Mouse (Mus musculus) heart, adult 2 months (tissue): ENCODE measurements around the gene Ccdc12. TPM values are rescaled to one million over a fixed set of nuclear protein-coding genes. Genes with fewer than 3 reads are reported as not detected.

Experiments used
- DNase-seq, 2 experiments: peaks; one replicate each; pipeline ENCODE4 v3.0.0; 2021
- H3K27ac ChIP-seq: fragments of 200-600 bp; 2 replicates; pipeline ENCODE4 v1.8.1; 2022
- H3K27me3 ChIP-seq: fragments of 200-500 bp; 2 replicates; pipeline ENCODE4 v1.6.1; 2012; ENCODE audit warnings: mild to moderate bottlenecking, low read length, inconsistent platforms, mixed read lengths; ENCODE audit not compliant: control insufficient read depth, insufficient read depth
- H3K36me3 ChIP-seq: fragments of 200-500 bp; 2 replicates; pipeline ENCODE4 v1.6.1; 2012; ENCODE audit warnings: low read length, inconsistent platforms; ENCODE audit not compliant: control insufficient read depth, insufficient read depth
- H3K4me1 ChIP-seq: fragments of 200-500 bp; 2 replicates; pipeline ENCODE4 v1.6.1; 2011; ENCODE audit warnings: low read length; ENCODE audit not compliant: control insufficient read depth, insufficient read depth
- H3K4me3 ChIP-seq: fragments of 200-600 bp; 2 replicates; pipeline ENCODE4 v1.8.1; 2022
- H3K79me2 ChIP-seq: fragments of 200-500 bp; replicated peaks from 2 replicates; pipeline ENCODE4 v1.6.1; 2012; ENCODE audit warnings: mild to moderate bottlenecking, inconsistent platforms, low read length, moderate library complexity, mixed read lengths; ENCODE audit not compliant: control insufficient read depth, insufficient read depth
- H3K9ac ChIP-seq: fragments of 200-500 bp; 2 replicates; pipeline ENCODE4 v1.6.1; 2012; ENCODE audit warnings: low read depth, mild to moderate bottlenecking, control low read depth, inconsistent platforms, low read length, mixed read lengths
- CTCF ChIP-seq: fragments of 200-600 bp; IDR thresholded peaks from 2 replicates; pipeline ENCODE4 v1.8.1; 2022; ENCODE audit warnings: antibody characterized with exemption, mild to moderate bottlenecking, moderate library complexity
- EP300 ChIP-seq: fragments of 200-500 bp; IDR thresholded peaks from 2 replicates; pipeline ENCODE4 v1.6.1; 2011; ENCODE audit warnings: low read depth, low read length, control low read depth; ENCODE audit not compliant: insufficient read depth
- POLR2A ChIP-seq: fragments of 200-500 bp; IDR thresholded peaks from 2 replicates; pipeline ENCODE4 v1.6.1; 2011; ENCODE audit warnings: mild to moderate bottlenecking, low read depth, low read length, control low read depth; ENCODE audit not compliant: insufficient read depth
- WGBS: fragments of 180-500 bp; shearing (Covaris S2); methylation state at CpG from one replicate; pipeline ENCODE4 v1.1.7; 2018; 5-methylcytosine and 5-hydroxymethylcytosine counted together
- intact Hi-C: fragments of 180-260 bp; cut with DNase I; formaldehyde crosslinking; loops from one replicate; pipeline ENCODE4 v1.15.1; 2025
- polyA plus RNA-seq: library from polyadenylated mRNA; depleted of rRNA; stranded (reverse); fragments of >200 nt; gene quantifications from 2 replicates; pipeline ENCODE4 v1.2.3, GENCODE M21; 2012
- total RNA-seq, 2 experiments: library from RNA; stranded (reverse); gene quantifications; 2 replicates each; pipeline ENCODE4 v1.2.3; 2021

The Ccdc12 gene
- total and polyA plus RNA-seq, 3 experiments: 54.1 to 94.8 (median 66.1) TPM

- Histone ChIP-seq H3K79me2 (no peaks in the 10 kb centered on the region), H3K9ac (no peak overlapping the region), H3K4me1 (no peaks in the 10 kb centered on the region), H3K4me3 (no peak overlapping the region), H3K27ac (no peak overlapping the region), H3K36me3 (no peaks in the 10 kb centered on the region), H3K27me3 (no peaks in the 10 kb centered on the region)
- 52% methylated on average over 10 of the region's 10 CpGs for WGBS
- intact Hi-C loops: loop anchor here (5.0 kb wide), 1 partner anchor 184 kb away; no protein-coding TSS in a partner anchor
- peak in 1 of 2 experiments; percentile 60 for DNase-seq
- TF ChIP-seq EP300 (no peak), POLR2A (no peak), CTCF (peak; percentile 75)
These were observed 25.1 kb upstream of the Ccdc12 start for GRCm38 (mm10) chr9:110631191-110631590.

DNA sequence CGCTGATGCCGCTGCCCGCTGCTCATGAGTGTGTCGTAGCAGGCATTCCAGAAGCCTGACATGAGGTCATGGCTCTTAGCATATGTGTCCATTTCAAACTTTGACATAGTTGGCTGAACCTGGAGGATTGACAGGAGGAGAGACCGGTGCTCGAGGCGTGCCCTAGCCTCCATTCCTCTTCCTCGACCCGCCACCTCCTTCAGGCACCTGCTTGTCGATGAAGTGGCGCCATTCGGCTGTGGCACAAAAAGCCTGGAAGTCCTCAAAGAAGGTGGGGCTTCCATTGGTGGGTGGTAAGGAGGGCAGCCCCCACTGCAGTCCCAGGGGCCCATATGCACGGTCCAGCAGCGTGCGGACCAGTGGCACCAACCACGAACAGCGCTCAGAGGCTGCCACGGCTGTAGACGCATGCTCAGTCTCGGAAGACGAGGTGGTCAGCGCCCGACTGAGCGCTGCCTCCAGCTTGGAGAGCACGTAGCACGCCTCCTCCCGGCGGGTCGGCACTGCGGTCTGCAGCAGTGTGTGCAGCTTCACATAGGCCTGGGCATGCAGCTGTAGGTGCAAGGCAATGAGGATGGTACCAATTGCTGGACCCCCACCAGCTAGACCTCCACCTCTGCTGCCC is 24.5 kb upstream of the Ccdc12 start:
- Histone ChIP-seq H3K79me2 (no peaks in the 10 kb centered on the region), H3K27me3 (no peaks in the 10 kb centered on the region), H3K36me3 (no peaks in the 10 kb centered on the region), H3K4me3 (no peak overlapping the region), H3K4me1 (no peaks in the 10 kb centered on the region), H3K9ac (no peak overlapping the region), H3K27ac (no peak overlapping the region)
- WGBS: 73% methylated on average over 30 of the region's 30 CpGs
- TF ChIP-seq CTCF (no peak), POLR2A (no peak), EP300 (no peak)
- no peak for DNase-seq
- intact Hi-C loops: loop anchor here (5.0 kb wide), 1 partner anchor 184 kb away; no protein-coding TSS in a partner anchor

DNA sequence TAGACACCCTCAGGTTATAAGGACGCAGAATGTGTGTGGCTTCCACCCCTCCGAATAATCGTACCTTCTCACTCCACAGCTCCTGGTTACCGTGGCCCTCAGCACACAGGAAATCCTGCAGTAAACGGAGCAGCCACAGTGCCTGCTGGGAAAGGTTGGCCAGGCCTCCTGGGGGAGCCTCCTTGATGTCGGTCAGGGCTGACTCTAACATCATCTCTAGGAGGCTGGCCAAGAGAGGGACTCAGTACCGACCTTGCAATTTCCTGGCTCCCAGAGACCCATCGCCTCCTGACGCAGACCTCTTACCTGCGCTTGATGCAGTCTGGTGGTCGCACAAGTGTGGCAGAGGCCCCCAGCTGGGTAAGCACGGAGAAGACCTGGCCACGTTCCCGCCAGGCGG is 23.6 kb upstream of the Ccdc12 start:
- WGBS: 82% methylated on average over 15 of the region's 15 CpGs
- DNase-seq: no peak
- Histone ChIP-seq H3K4me3 (no peak overlapping the region), H3K79me2 (no peaks in the 10 kb centered on the region), H3K9ac (no peak overlapping the region), H3K27ac (no peak overlapping the region), H3K36me3 (no peaks in the 10 kb centered on the region), H3K27me3 (no peaks in the 10 kb centered on the region), H3K4me1 (no peaks in the 10 kb centered on the region)
- intact Hi-C loops: loop anchor here (5.0 kb wide), 1 partner anchor 185 kb away; no protein-coding TSS in a partner anchor
- no peak for TF ChIP-seq CTCF
- no peak for TF ChIP-seq EP300
- no peak for TF ChIP-seq POLR2A

DNA sequence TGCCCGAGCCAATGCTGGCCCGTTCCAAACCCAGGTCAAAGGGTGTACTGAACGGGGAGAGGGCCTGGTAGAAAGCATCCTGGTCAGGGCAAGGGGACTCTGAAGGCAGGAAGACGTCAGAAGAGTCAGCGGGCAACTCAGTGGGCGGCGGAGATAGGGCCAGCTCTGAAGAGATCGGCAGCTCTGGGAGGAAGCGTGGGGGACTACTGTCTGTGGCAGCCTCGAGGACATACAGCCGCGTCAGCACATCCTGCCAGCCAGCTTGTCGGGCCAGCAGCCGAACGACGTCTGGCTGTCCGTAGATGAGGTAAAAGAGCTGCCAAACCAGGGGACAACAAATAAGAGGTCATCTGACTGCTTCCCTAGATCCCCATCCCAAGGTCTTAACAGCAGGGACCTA is 22.4 kb upstream of the Ccdc12 start:
- Histone ChIP-seq H3K27ac (no peak overlapping the region), H3K4me3 (no peak overlapping the region), H3K36me3 (no peaks in the 10 kb centered on the region), H3K9ac (no peak overlapping the region), H3K4me1 (no peaks in the 10 kb centered on the region), H3K79me2 (no peaks in the 10 kb centered on the region), H3K27me3 (no peaks in the 10 kb centered on the region)
- intact Hi-C loops: loop anchor here (2.0 to 5.0 kb wide), 2 partner anchors 19 to 187 kb away; no protein-coding TSS in a partner anchor
- DNase-seq: no peak
- TF ChIP-seq CTCF (no peak), EP300 (no peak), POLR2A (no peak)
- 72% methylated on average over 17 of the region's 17 CpGs for WGBS

GRCm38 (mm10) chr9:110635225-110635624 is 21.1 kb upstream of the Ccdc12 start:
- H3K4me3 ChIP-seq: no peak overlapping the region
- TF ChIP-seq EP300 (peak; percentile 76; the same call in 1 of the 2 replicates), CTCF (peak; percentile 86), POLR2A (no peak)
- no peak overlapping the region for H3K9ac ChIP-seq
- peaks cover 2% of the 10 kb centered on the region; the same call in 1 of the 2 replicates for H3K4me1 ChIP-seq
- no peaks in the 10 kb centered on the region for H3K79me2 ChIP-seq
- intact Hi-C loops: loop anchor here (1.0 to 5.0 kb wide), 3 partner anchors 18 to 147 kb away; no protein-coding TSS in a partner anchor
- H3K36me3 ChIP-seq: no peaks in the 10 kb centered on the region
- WGBS: 18% methylated on average over 19 of the region's 19 CpGs
- H3K27me3 ChIP-seq: no peaks in the 10 kb centered on the region
- no peak overlapping the region for H3K27ac ChIP-seq
- peak; percentile 86 to 93 for DNase-seq

DNA sequence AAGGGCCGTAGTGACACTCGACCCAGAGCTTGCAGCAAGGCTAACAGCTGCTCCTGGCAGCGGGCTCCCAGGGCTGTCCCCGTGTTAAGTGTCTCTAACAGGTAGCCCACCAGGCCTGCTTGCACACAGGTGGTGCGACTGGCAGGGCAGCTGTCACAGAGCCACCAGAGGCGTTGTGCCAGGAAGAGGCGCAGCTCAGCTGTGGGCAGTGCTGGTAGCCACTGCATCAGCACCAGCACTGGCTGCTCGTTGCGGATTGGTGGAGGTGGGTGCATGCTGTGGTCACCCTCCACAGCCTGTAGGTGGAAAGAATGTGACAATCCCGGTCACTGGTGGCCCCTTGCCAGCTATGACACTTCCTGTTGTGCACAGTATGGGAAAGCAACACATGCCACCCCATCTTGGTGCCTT is 17.7 kb upstream of the Ccdc12 start:
- intact Hi-C loops: loop anchor here (5.0 kb wide), 1 partner anchor 144 kb away; no protein-coding TSS in a partner anchor
- H3K36me3 ChIP-seq: no peaks in the 10 kb centered on the region

More for the DNA sequence above, 17.7 kb upstream of the Ccdc12 start:
- Histone ChIP-seq H3K27ac (no peak overlapping the region), H3K4me3 (no peak overlapping the region), H3K79me2 (no peaks in the 10 kb centered on the region), H3K9ac (no peak overlapping the region), H3K4me1 (peaks cover 2% of the 10 kb centered on the region; the same call in 1 of the 2 replicates), H3K27me3 (no peaks in the 10 kb centered on the region)
- WGBS: 73% methylated on average over 10 of the region's 10 CpGs
- TF ChIP-seq CTCF (no peak), EP300 (no peak), POLR2A (no peak)
- DNase-seq: no peak
